Mouse (Mus musculus) intestine, embryonic 14.5 days (tissue): ENCODE results near the gene Krt72. TPM values are rescaled to one million over a fixed set of nuclear protein-coding genes. Genes with fewer than 3 reads are reported as not detected.
A peak's percentile ranks its signal among the peaks of the same experiment; 100 is the strongest.

Experiments used
- ATAC-seq: fragments of 200-750 bp; cut with Nextera tagmentation; replicated peaks from 2 replicates; pipeline ENCODE4 v1.8.0; 2017; ENCODE audit warnings: low read depth, moderate number of reproducible peaks, moderate TSS enrichment, moderate library complexity; ENCODE audit not compliant: low FRiP score, low TSS enrichment
- DNase-seq: peaks from one replicate; pipeline ENCODE4 v3.0.0-alpha.2; 2018; ENCODE audit warnings: low spot score
- H3K27ac ChIP-seq: fragments of 300-500 bp; sonication (generic); 2 replicates; pipeline ENCODE4 v1.5.1; 2014; ENCODE audit warnings: low read depth, mild to moderate bottlenecking, control low read depth
- H3K27me3 ChIP-seq: fragments of 300-500 bp; sonication (generic); replicated peaks from 2 replicates; pipeline ENCODE4 v1.6.1; 2014; ENCODE audit warnings: low read length, control low read depth; ENCODE audit not compliant: control insufficient read depth, insufficient read depth
- H3K36me3 ChIP-seq: fragments of 300-500 bp; sonication (generic); 2 replicates; pipeline ENCODE4 v1.6.1; 2014; ENCODE audit warnings: low read length, control low read depth; ENCODE audit not compliant: control insufficient read depth, insufficient read depth
- H3K4me1 ChIP-seq: fragments of 300-500 bp; sonication (generic); replicated peaks from 2 replicates; pipeline ENCODE4 v1.6.1; 2014; ENCODE audit warnings: low read length, control low read depth, mixed read lengths; ENCODE audit not compliant: control insufficient read depth, insufficient read depth
- H3K4me2 ChIP-seq: fragments of 300-500 bp; sonication (generic); 2 replicates; pipeline ENCODE4 v1.6.1; 2014; ENCODE audit warnings: low read length
- H3K4me3 ChIP-seq: fragments of 300-500 bp; sonication (generic); 2 replicates; pipeline ENCODE4 v1.5.1; 2014; ENCODE audit warnings: low read depth, low read length, control low read depth, mixed read lengths
- H3K9ac ChIP-seq: fragments of 300-500 bp; sonication (generic); 2 replicates; pipeline ENCODE4 v1.6.1; 2014; ENCODE audit warnings: mild to moderate bottlenecking, low read length
- H3K9me3 ChIP-seq: fragments of 300-500 bp; sonication (generic); 2 replicates; pipeline ENCODE4 v1.6.1; 2016; ENCODE audit warnings: low read length, control low read depth; ENCODE audit not compliant: control insufficient read depth
- WGBS: fragments of 180-500 bp; shearing (Covaris S2); extraction: QIAGEN DNeasy Blood & Tissue Kit; methylation state at CpG from one replicate; pipeline ENCODE4 v1.1.7; 2014; 5-methylcytosine and 5-hydroxymethylcytosine counted together
- polyA plus RNA-seq: library from polyadenylated mRNA; unstranded; fragments of >200 nt; fragmentation: Nextera tagmentation; extraction: Ambion mirVana; gene quantifications from 2 replicates; pipeline ENCODE4 v1.2.1, GENCODE M21; 2014

Krt72 gene
- polyA plus RNA-seq, 1 experiment from 2014 or later = not detected

GRCm38 (mm10) chr15:101790867-101791266, 4.6 kb upstream of the Krt72 start:
- 13% methylated on average over 3 of the region's 3 CpGs for WGBS
- ATAC-seq = no peak

GRCm38 (mm10) chr15:101773420-101773819, 12.8 kb downstream of the Krt72 start:
- no peak overlapping the region for H3K4me2 ChIP-seq
- no peaks in the 10 kb centered on the region for H3K9me3 ChIP-seq
- no peak overlapping the region for H3K4me3 ChIP-seq
- H3K4me1 ChIP-seq = no peaks in the 10 kb centered on the region
- H3K36me3 ChIP-seq = no peaks in the 10 kb centered on the region
- WGBS = 75% methylated on average over 10 of the region's 10 CpGs
- no peaks in the 10 kb centered on the region for H3K27me3 ChIP-seq
- ATAC-seq (no peak), DNase-seq (no peak)
- H3K27ac ChIP-seq = no peak overlapping the region
- no peak overlapping the region for H3K9ac ChIP-seq

More at GRCm38 (mm10) chr15:101790867-101791266, 4.6 kb upstream of the Krt72 start:
- Histone ChIP-seq H3K4me2 (no peak overlapping the region), H3K36me3 (no peaks in the 10 kb centered on the region), H3K4me3 (no peak overlapping the region), H3K9ac (no peak overlapping the region), H3K9me3 (no peaks in the 10 kb centered on the region), H3K4me1 (no peaks in the 10 kb centered on the region), H3K27ac (no peak overlapping the region), H3K27me3 (no peaks in the 10 kb centered on the region)
- DNase-seq = no peak

- Histone ChIP-seq H3K27me3 (no peaks in the 10 kb centered on the region), H3K4me2 (no peak overlapping the region), H3K4me3 (no peak overlapping the region), H3K9ac (no peak overlapping the region), H3K27ac (no peak overlapping the region), H3K9me3 (no peaks in the 10 kb centered on the region), H3K4me1 (no peaks in the 10 kb centered on the region), H3K36me3 (no peaks in the 10 kb centered on the region)
- WGBS = 6% methylated on average over 5 of the region's 5 CpGs
- DNase-seq = peak; percentile 98
- ATAC-seq = peak; percentile 66
These were observed 13.6 kb downstream of the Krt72 start for GRCm38 (mm10) chr15:101772711-101773081.

- H3K9me3 ChIP-seq = no peaks in the 10 kb centered on the region
- H3K4me2 ChIP-seq = no peak overlapping the region
- no peaks in the 10 kb centered on the region for H3K4me1 ChIP-seq
- no peaks in the 10 kb centered on the region for H3K36me3 ChIP-seq
- H3K4me3 ChIP-seq = no peak overlapping the region
- no peak; the same call in 1 of the 2 replicates for ATAC-seq
- H3K9ac ChIP-seq = no peak overlapping the region
- no peak overlapping the region for H3K27ac ChIP-seq
- DNase-seq = peak; percentile 57
- WGBS = 70% methylated on average over 5 of the region's 5 CpGs
- no peaks in the 10 kb centered on the region for H3K27me3 ChIP-seq
These were observed 14.1 kb downstream of the Krt72 start for GRCm38 (mm10) chr15:101772080-101772710.

- Histone ChIP-seq H3K4me1 (no peaks in the 10 kb centered on the region), H3K9ac (no peak overlapping the region), H3K4me3 (no peak overlapping the region), H3K27ac (no peak overlapping the region), H3K27me3 (no peaks in the 10 kb centered on the region), H3K4me2 (no peak overlapping the region), H3K36me3 (no peaks in the 10 kb centered on the region), H3K9me3 (no peaks in the 10 kb centered on the region)
- DNase-seq (no peak), ATAC-seq (no peak)
- 31% methylated on average over 8 of the region's 8 CpGs for WGBS
These were observed 16.0 kb downstream of the Krt72 start for GRCm38 (mm10) chr15:101770226-101770625.

- no peak within 1 kb of the TSS for H3K9ac ChIP-seq
- DNase-seq (no peak), ATAC-seq (no peak)
- WGBS = 57% methylated on average over 14 of the region's 14 CpGs
- H3K36me3 ChIP-seq = no peaks in the 10 kb centered on the region
- H3K4me1 ChIP-seq = no peaks in the 10 kb centered on the region
- H3K4me2 ChIP-seq = no peak within 1 kb of the TSS
- no peak within 1 kb of the TSS for H3K4me3 ChIP-seq
- no peak within 1 kb of the TSS for H3K27ac ChIP-seq
- no peaks in the 10 kb centered on the region for H3K27me3 ChIP-seq
- H3K9me3 ChIP-seq = no peaks in the 10 kb centered on the region
These were observed 43.5 kb downstream of the Krt72 start, which contains the start of gene Krt71 for GRCm38 (mm10) chr15:101742711-101743110. Krt71 (minus strand) TSS chr15:101743109.

- no peaks in the 10 kb centered on the region for H3K27me3 ChIP-seq
- DNase-seq = no peak
- no peak overlapping the region for H3K4me2 ChIP-seq
- H3K27ac ChIP-seq = no peak overlapping the region
- no peak overlapping the region for H3K4me3 ChIP-seq
- no peak for ATAC-seq
- H3K9me3 ChIP-seq = no peaks in the 10 kb centered on the region
- H3K9ac ChIP-seq = no peak overlapping the region
- no peaks in the 10 kb centered on the region for H3K4me1 ChIP-seq
- no peaks in the 10 kb centered on the region for H3K36me3 ChIP-seq
- WGBS = 67% methylated on average over 7 of the region's 7 CpGs
These were observed 48.5 kb downstream of the Krt72 start for GRCm38 (mm10) chr15:101737786-101738185.

- Histone ChIP-seq H3K4me1 (no peaks in the 10 kb centered on the region), H3K27ac (no peak overlapping the region), H3K36me3 (no peaks in the 10 kb centered on the region), H3K4me2 (no peak overlapping the region), H3K9me3 (no peaks in the 10 kb centered on the region), H3K4me3 (no peak overlapping the region), H3K27me3 (no peaks in the 10 kb centered on the region), H3K9ac (no peak overlapping the region)
- no peak for DNase-seq
- ATAC-seq = no peak
These were observed 55.6 kb downstream of the Krt72 start for GRCm38 (mm10) chr15:101730653-101731052.
